Mouse (Mus musculus) small intestine, adult 2 months (tissue): ENCODE measurements around the gene Armh3. TPM values are rescaled to one million over a fixed set of nuclear protein-coding genes. Genes with fewer than 3 reads are reported as not detected.

ENCODE experiments used
- H3K27ac ChIP-seq: fragments of 200-500 bp; 2 replicates; pipeline ENCODE4 v1.5.1; 2012; ENCODE audit warnings: low read depth, low read length, control low read depth, inconsistent platforms; ENCODE audit not compliant: insufficient read depth
- H3K27me3 ChIP-seq: fragments of 200-500 bp; 2 replicates; pipeline ENCODE4 v1.6.1; 2012; ENCODE audit warnings: mild to moderate bottlenecking, moderate library complexity, low read length, inconsistent platforms; ENCODE audit not compliant: control insufficient read depth, insufficient read depth
- H3K36me3 ChIP-seq: fragments of 200-500 bp; 2 replicates; pipeline ENCODE4 v1.6.1; 2012; ENCODE audit warnings: mild to moderate bottlenecking, low read length, control low read depth, inconsistent platforms; ENCODE audit not compliant: control insufficient read depth, insufficient read depth
- H3K4me1 ChIP-seq: fragments of 200-500 bp; 2 replicates; pipeline ENCODE4 v1.6.1; 2012; ENCODE audit warnings: low read length, inconsistent platforms, mixed read lengths; ENCODE audit not compliant: control insufficient read depth, insufficient read depth, insufficient read length
- H3K4me3 ChIP-seq: fragments of 200-500 bp; 2 replicates; pipeline ENCODE4 v1.5.1; 2012; ENCODE audit warnings: low read depth, mild to moderate bottlenecking, control low read depth, inconsistent platforms, low read length, moderate library complexity
- CTCF ChIP-seq: fragments of 200-500 bp; IDR thresholded peaks from 2 replicates; pipeline ENCODE4 v1.5.1; 2012; ENCODE audit warnings: low read depth, mild to moderate bottlenecking, control low read depth, inconsistent platforms, low read length, moderate library complexity, mixed read lengths; ENCODE audit not compliant: insufficient replicate concordance, insufficient read length; ENCODE audit errors: extremely low read depth
- POLR2A ChIP-seq: fragments of 200-500 bp; IDR thresholded peaks from 2 replicates; pipeline ENCODE4 v1.6.1; 2012; ENCODE audit warnings: low read depth, mild to moderate bottlenecking, control low read depth, inconsistent platforms, low read length, moderate library complexity
- WGBS: fragments of 180-500 bp; shearing (Covaris S2); methylation state at CpG from one replicate; pipeline ENCODE4 v1.1.7; 2018; 5-methylcytosine and 5-hydroxymethylcytosine counted together
- polyA plus RNA-seq: library from polyadenylated mRNA; depleted of rRNA; stranded (reverse); fragments of >200 nt; gene quantifications from 2 replicates; pipeline ENCODE4 v1.2.3, GENCODE M21; 2012

The Armh3 gene
- polyA plus RNA-seq, 1 experiment = 7.5 TPM

DNA sequence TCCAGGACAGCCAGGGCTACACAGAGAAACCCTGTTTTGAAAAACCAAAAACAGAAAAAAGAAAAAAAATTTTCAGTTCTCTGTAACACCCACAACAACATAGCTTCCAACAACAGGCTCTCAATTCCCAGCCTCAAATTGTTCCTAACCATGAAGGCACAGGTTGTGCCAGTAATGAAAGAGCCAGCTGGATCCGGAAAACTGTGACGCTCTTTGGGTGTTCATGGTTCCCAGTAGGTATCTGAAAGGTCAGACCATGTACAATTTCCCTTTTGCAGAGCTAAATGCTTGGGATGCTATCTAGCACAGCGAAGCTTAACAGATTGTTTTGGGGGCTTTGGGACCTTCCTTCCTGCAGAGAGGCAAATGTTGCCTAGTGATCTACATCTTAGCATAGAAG, 82.3 kb downstream of the Armh3 start:
- Histone ChIP-seq H3K27ac (no peak overlapping the region), H3K4me3 (no peak overlapping the region), H3K36me3 (peaks cover 17% of the 10 kb centered on the region), H3K27me3 (no peaks in the 10 kb centered on the region), H3K4me1 (no peaks in the 10 kb centered on the region)
- WGBS = 95% methylated on average over 3 of the region's 3 CpGs
- no peak for TF ChIP-seq CTCF
- TF ChIP-seq POLR2A = no peak

DNA sequence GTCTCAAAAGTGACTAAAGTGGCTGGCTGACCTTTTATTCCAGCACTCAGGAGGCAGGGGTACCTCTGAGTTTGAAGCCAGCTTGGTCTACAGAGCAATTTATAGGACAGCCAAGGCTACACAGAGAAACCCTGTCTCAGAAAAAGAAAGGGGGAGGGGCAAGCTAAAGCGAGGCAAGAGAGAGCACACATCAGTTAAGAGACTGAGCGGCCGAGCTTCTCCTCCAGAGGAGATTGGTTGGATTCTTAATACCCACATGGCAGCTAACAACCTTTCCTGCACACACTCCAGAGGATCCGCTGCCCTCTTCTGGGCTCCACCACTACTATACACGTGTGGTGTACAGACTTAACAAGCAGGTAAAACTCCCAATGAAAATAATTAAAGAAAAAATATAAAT, 85.3 kb downstream of the Armh3 start:
- WGBS = 73% methylated on average over 5 of the region's 5 CpGs
- Histone ChIP-seq H3K4me3 (no peak overlapping the region), H3K27ac (no peak overlapping the region), H3K4me1 (no peaks in the 10 kb centered on the region), H3K27me3 (no peaks in the 10 kb centered on the region), H3K36me3 (peaks cover 12% of the 10 kb centered on the region)
- TF ChIP-seq POLR2A (no peak), CTCF (no peak)

DNA sequence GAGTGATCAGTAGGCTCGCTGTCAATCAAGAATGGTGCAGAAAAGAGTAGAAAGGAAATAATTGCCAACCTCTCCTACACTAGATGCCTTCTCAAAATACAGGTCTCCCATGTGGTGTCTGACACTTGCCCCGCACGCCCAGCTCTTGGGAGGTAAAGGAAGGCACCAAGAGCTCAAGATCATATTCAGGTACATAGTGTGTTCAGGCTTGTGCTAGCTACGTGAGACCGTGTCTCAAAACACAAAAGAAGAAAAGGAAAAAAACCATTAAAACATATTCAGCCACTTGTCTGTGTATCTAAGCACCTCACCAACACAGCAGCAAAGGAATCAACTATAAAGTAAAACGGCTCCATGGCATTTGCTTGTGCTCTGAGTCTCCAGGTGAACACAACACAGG, 85.9 kb downstream of the Armh3 start:
- H3K4me1 ChIP-seq = no peaks in the 10 kb centered on the region
- TF ChIP-seq CTCF (no peak), POLR2A (no peak)
- 95% methylated on average over 6 of the region's 6 CpGs for WGBS
- H3K36me3 ChIP-seq = peaks cover 7% of the 10 kb centered on the region
- no peak overlapping the region for H3K27ac ChIP-seq
- no peak overlapping the region for H3K4me3 ChIP-seq
- no peaks in the 10 kb centered on the region for H3K27me3 ChIP-seq

DNA sequence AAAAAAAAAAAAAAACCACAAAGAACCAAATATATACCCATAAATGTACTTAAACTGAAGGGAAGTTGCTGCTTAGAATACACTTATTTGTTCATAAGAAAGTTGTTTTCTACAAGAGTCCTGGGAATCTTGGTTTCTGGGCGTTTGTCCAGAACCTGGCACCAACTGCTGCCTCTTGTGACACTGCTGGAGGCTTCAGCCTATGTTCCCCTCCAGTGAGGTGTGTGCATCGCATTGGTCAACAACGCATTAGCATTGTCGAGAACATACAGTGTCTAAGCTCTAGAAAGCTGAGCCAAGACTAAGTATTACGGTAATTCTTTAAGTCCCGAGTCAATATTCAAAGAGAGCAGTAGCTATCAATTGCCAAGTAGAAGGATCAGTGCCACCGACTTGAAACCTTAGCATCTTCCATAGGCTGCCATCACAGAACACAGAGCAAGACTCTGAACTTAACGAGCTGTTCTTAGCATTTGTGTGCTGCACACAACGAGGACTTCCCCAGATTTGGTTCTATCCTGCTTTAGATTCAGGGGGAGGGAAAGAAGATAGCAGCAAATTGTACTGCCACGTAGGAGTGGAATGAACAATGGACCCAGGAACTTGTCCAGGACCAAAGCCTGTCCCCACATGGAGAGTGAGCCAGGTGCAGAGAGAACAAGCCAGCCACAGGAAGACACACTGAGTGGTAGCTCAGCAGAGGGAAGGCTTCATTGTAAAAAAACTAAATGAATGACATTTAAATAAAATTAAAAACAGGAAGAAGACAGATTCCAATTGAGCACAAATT, 86.9 kb downstream of the Armh3 start:
- WGBS = 79% methylated on average over 10 of the region's 10 CpGs
- Histone ChIP-seq H3K27ac (no peak overlapping the region), H3K27me3 (no peaks in the 10 kb centered on the region), H3K36me3 (peaks cover 4% of the 10 kb centered on the region), H3K4me3 (no peak overlapping the region), H3K4me1 (no peaks in the 10 kb centered on the region)
- TF ChIP-seq CTCF = no peak
- no peak for TF ChIP-seq POLR2A

DNA sequence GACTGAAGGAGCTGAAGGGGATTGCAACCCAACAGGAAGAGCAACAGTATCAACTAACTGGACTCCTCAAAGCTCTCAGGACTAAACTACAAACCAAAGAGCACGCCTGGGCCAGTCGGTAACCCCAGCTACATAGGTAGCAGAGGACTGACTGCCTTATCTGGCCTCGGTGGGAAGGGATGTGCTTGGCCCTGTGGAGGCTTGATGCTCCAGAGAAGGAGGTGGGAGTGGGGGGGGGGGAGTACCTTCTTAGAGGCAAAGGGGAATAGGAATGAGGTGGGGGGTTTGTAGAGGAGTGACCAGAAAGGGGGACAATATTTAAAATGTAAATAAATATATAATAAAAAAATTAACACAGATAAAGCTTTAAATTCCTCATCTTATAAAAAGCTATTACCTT, 90.0 kb downstream of the Armh3 start:
- 95% methylated on average over 3 of the region's 3 CpGs for WGBS
- H3K36me3 ChIP-seq = no peaks in the 10 kb centered on the region; the same call in none of the 2 replicates
- H3K27ac ChIP-seq = no peak overlapping the region
- no peaks in the 10 kb centered on the region for H3K27me3 ChIP-seq
- TF ChIP-seq POLR2A = no peak
- no peak for TF ChIP-seq CTCF
- no peak overlapping the region for H3K4me3 ChIP-seq
- no peaks in the 10 kb centered on the region for H3K4me1 ChIP-seq

DNA sequence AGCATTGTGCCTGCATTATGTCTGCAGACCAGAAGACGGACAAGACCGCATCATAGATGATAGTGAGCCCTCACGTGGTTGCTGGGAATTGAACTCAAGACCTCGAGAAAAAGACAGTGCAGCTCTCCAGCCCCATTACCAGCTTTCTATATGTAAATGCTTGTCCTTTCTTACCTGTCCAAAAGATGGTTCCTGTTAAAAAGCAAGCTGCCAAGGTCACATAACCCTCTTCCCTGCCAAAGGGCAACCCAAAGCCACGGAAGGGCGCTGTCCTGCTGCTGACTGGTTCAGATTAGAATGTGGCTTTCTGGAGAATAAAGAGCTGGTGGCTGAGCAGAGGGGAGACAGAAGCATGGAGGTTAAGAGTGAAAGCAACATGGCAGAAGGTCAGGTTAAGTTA, 90.9 kb downstream of the Armh3 start:
- 92% methylated on average over 6 of the region's 6 CpGs for WGBS
- Histone ChIP-seq H3K4me3 (no peak overlapping the region), H3K27me3 (no peaks in the 10 kb centered on the region), H3K4me1 (no peaks in the 10 kb centered on the region), H3K27ac (no peak overlapping the region), H3K36me3 (no peaks in the 10 kb centered on the region; the same call in none of the 2 replicates)
- TF ChIP-seq CTCF = no peak
- no peak for TF ChIP-seq POLR2A

DNA sequence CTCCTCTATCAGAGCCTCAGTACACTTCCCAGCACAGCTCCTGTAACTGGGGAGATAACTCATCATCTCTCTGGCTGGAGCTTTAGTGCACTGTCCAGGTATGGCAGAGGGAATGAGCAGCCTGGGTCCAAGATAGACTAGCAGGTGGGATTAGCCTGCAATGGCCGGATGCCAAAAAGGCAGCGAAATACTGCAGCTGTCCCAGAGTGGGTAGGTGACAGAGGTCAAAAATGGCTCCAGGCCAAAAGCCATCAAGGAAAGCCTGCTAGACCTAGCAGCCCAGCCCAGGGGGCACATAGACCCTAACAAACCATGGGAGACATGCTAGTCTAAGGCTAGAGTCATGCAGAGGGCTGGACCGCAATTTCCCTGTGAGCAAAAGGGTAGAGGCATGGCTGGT, 94.4 kb downstream of the Armh3 start:
- no peaks in the 10 kb centered on the region; the same call in 1 of the 2 replicates for H3K36me3 ChIP-seq
- H3K4me1 ChIP-seq = no peaks in the 10 kb centered on the region
- no peaks in the 10 kb centered on the region for H3K27me3 ChIP-seq
- H3K27ac ChIP-seq = no peak overlapping the region
- TF ChIP-seq CTCF (no peak), POLR2A (no peak)
- WGBS = 74% methylated on average over 3 of the region's 3 CpGs
- no peak overlapping the region for H3K4me3 ChIP-seq
